Mouse (Mus musculus): ENCODE results near the gene Scamp3. TPM values are rescaled to one million over a fixed set of nuclear protein-coding genes. Genes with fewer than 3 reads are reported as not detected.

Gene Scamp3
- polyA plus RNA-seq (2015; fragmentation: Nextera tagmentation; extraction: Ambion mirVana) = 166 and 172 TPM in 2 replicates

GRCm38 (mm10) chr3:89177242-89178106 is at the start of gene Scamp3:
Gene Scamp3 (plus strand): TSS chr3:89177473.
- peak; percentile 97 for ATAC-seq

GRCm38 (mm10) chr3:89129908-89130307 is 47.4 kb upstream of the Scamp3 start:
- Histone ChIP-seq H3K9ac (ENCODE audit: low read depth, low read length) (no peak overlapping the region), H3K36me3 (ENCODE audit: control insufficient read depth, insufficient read depth, low read length) (no peaks in the 10 kb centered on the region), H3K9me3 (ENCODE audit: control insufficient read depth, low read length) (no peaks in the 10 kb centered on the region), H3K4me1 (ENCODE audit: control insufficient read depth, insufficient read depth, low read depth, low read length) (peaks cover 5% of the 10 kb centered on the region; the same call in 1 of the 2 replicates), H3K4me3 (ENCODE audit: low read length) (no peak overlapping the region), H3K27me3 (replicated peaks; ENCODE audit: control insufficient read depth, insufficient read depth, low read length) (no peaks in the 10 kb centered on the region), H3K4me2 (ENCODE audit: low read length) (no peak overlapping the region), H3K27ac (ENCODE audit: low read depth, low read length) (no peak overlapping the region)
- WGBS = 90% methylated on average over 3 of the region's 3 CpGs
- ATAC-seq = no peak

More at GRCm38 (mm10) chr3:89177242-89178106, at the start of gene Scamp3:
- Histone ChIP-seq H3K4me3 (ENCODE audit: low read length) (peak within 1 kb of the TSS; percentile 78), H3K27ac (ENCODE audit: low read depth, low read length) (peak within 1 kb of the TSS; percentile 81), H3K9ac (ENCODE audit: low read depth, low read length) (peak within 1 kb of the TSS; percentile 86), H3K4me1 (ENCODE audit: control insufficient read depth, insufficient read depth, low read depth, low read length) (peaks cover 14% of the 10 kb centered on the region), H3K27me3 (replicated peaks; ENCODE audit: control insufficient read depth, insufficient read depth, low read length) (no peaks in the 10 kb centered on the region), H3K4me2 (ENCODE audit: low read length) (peak within 1 kb of the TSS; percentile 90), H3K9me3 (ENCODE audit: control insufficient read depth, low read length) (no peaks in the 10 kb centered on the region), H3K36me3 (ENCODE audit: control insufficient read depth, insufficient read depth, low read length) (peaks cover 48% of the 10 kb centered on the region)
- 0% methylated on average over 43 of the region's 43 CpGs for WGBS

- H3K4me2 ChIP-seq (ENCODE audit: low read length) = peak overlapping the region; percentile 77
- no peak overlapping the region for H3K27ac ChIP-seq (ENCODE audit: low read depth, low read length)
- 0 out of 2 replicates have a peak, but pooled peaks have one; percentile 9 for ATAC-seq
- no peaks in the 10 kb centered on the region for H3K36me3 ChIP-seq (ENCODE audit: control insufficient read depth, insufficient read depth, low read length)
- H3K27me3 ChIP-seq (replicated peaks; ENCODE audit: control insufficient read depth, insufficient read depth, low read length) = no peaks in the 10 kb centered on the region
- peaks cover 5% of the 10 kb centered on the region; the same call in 1 of the 2 replicates for H3K4me1 ChIP-seq (ENCODE audit: control insufficient read depth, insufficient read depth, low read depth, low read length)
- H3K9ac ChIP-seq (ENCODE audit: low read depth, low read length) = peak overlapping the region; percentile 56
- H3K9me3 ChIP-seq (ENCODE audit: control insufficient read depth, low read length) = no peaks in the 10 kb centered on the region
- no peak overlapping the region; the same call in none of the 2 replicates for H3K4me3 ChIP-seq (ENCODE audit: low read length)
- WGBS = 30% methylated on average over 4 of the region's 4 CpGs
Observed at GRCm38 (mm10) chr3:89131816-89132215, 45.5 kb upstream of the Scamp3 start.

GRCm38 (mm10) chr3:89132285-89133062 is 44.8 kb upstream of the Scamp3 start:
- H3K4me2 ChIP-seq (ENCODE audit: low read length) = peak overlapping the region; percentile 77
- H3K4me1 ChIP-seq (ENCODE audit: control insufficient read depth, insufficient read depth, low read depth, low read length) = peaks cover 5% of the 10 kb centered on the region; the same call in 1 of the 2 replicates
- no peaks in the 10 kb centered on the region for H3K27me3 ChIP-seq (replicated peaks; ENCODE audit: control insufficient read depth, insufficient read depth, low read length)
- ATAC-seq = peak; percentile 81
- no peaks in the 10 kb centered on the region for H3K9me3 ChIP-seq (ENCODE audit: control insufficient read depth, low read length)
- H3K27ac ChIP-seq (ENCODE audit: low read depth, low read length) = no peak overlapping the region
- peak overlapping the region; percentile 56 for H3K9ac ChIP-seq (ENCODE audit: low read depth, low read length)
- peak overlapping the region; percentile 35 for H3K4me3 ChIP-seq (ENCODE audit: low read length)
- 17% methylated on average over 30 of the region's 30 CpGs for WGBS
- H3K36me3 ChIP-seq (ENCODE audit: control insufficient read depth, insufficient read depth, low read length) = no peaks in the 10 kb centered on the region

- no peaks in the 10 kb centered on the region for H3K27me3 ChIP-seq (replicated peaks; ENCODE audit: control insufficient read depth, insufficient read depth, low read length)
- H3K4me3 ChIP-seq (ENCODE audit: low read length) = no peak overlapping the region
- H3K27ac ChIP-seq (ENCODE audit: low read depth, low read length) = no peak overlapping the region
- H3K9ac ChIP-seq (ENCODE audit: low read depth, low read length) = no peak overlapping the region
- H3K4me1 ChIP-seq (ENCODE audit: control insufficient read depth, insufficient read depth, low read depth, low read length) = peaks cover 5% of the 10 kb centered on the region; the same call in 1 of the 2 replicates
- WGBS = 82% methylated on average over 7 of the region's 7 CpGs
- no peaks in the 10 kb centered on the region for H3K36me3 ChIP-seq (ENCODE audit: control insufficient read depth, insufficient read depth, low read length)
- no peak for ATAC-seq
- H3K4me2 ChIP-seq (ENCODE audit: low read length) = no peak overlapping the region
- H3K9me3 ChIP-seq (ENCODE audit: control insufficient read depth, low read length) = no peaks in the 10 kb centered on the region
Observed at GRCm38 (mm10) chr3:89133063-89133450, 44.2 kb upstream of the Scamp3 start.

- 87% methylated on average over 1 of the region's 1 CpGs for WGBS
- H3K36me3 ChIP-seq (ENCODE audit: control insufficient read depth, insufficient read depth, low read length) = no peaks in the 10 kb centered on the region
- no peak for ATAC-seq
- H3K27me3 ChIP-seq (replicated peaks; ENCODE audit: control insufficient read depth, insufficient read depth, low read length) = no peaks in the 10 kb centered on the region
- H3K9ac ChIP-seq (ENCODE audit: low read depth, low read length) = no peak overlapping the region
- no peak overlapping the region for H3K27ac ChIP-seq (ENCODE audit: low read depth, low read length)
- H3K9me3 ChIP-seq (ENCODE audit: control insufficient read depth, low read length) = no peaks in the 10 kb centered on the region
- H3K4me2 ChIP-seq (ENCODE audit: low read length) = no peak overlapping the region
- no peak overlapping the region for H3K4me3 ChIP-seq (ENCODE audit: low read length)
- peaks cover 5% of the 10 kb centered on the region; the same call in 1 of the 2 replicates for H3K4me1 ChIP-seq (ENCODE audit: control insufficient read depth, insufficient read depth, low read depth, low read length)
Observed at GRCm38 (mm10) chr3:89133752-89134151, 43.5 kb upstream of the Scamp3 start.

- Histone ChIP-seq H3K36me3 (ENCODE audit: control insufficient read depth, insufficient read depth, low read length) (no peaks in the 10 kb centered on the region), H3K4me1 (ENCODE audit: control insufficient read depth, insufficient read depth, low read depth, low read length) (peaks cover 5% of the 10 kb centered on the region; the same call in 1 of the 2 replicates), H3K27me3 (replicated peaks; ENCODE audit: control insufficient read depth, insufficient read depth, low read length) (no peaks in the 10 kb centered on the region), H3K9ac (ENCODE audit: low read depth, low read length) (no peak within 1 kb of the TSS), H3K4me3 (ENCODE audit: low read length) (no peak within 1 kb of the TSS), H3K27ac (ENCODE audit: low read depth, low read length) (no peak within 1 kb of the TSS), H3K4me2 (ENCODE audit: low read length) (no peak within 1 kb of the TSS), H3K9me3 (ENCODE audit: control insufficient read depth, low read length) (no peaks in the 10 kb centered on the region)
- 63% methylated on average over 3 of the region's 3 CpGs for WGBS
- ATAC-seq = no peak
Observed at GRCm38 (mm10) chr3:89135958-89136357, 41.3 kb upstream of the Scamp3 start, which contains the start of gene Pklr. Gene Pklr (plus strand): TSS chr3:89136142.

GRCm38 (mm10) chr3:89136365-89136764 is 40.9 kb upstream of the Scamp3 start:
- Histone ChIP-seq H3K36me3 (ENCODE audit: control insufficient read depth, insufficient read depth, low read length) (no peaks in the 10 kb centered on the region), H3K4me2 (ENCODE audit: low read length) (no peak overlapping the region)

GRCm38 (mm10) chr3:89144821-89145220 is 32.5 kb upstream of the Scamp3 start:
- Histone ChIP-seq H3K36me3 (ENCODE audit: control insufficient read depth, insufficient read depth, low read length) (no peaks in the 10 kb centered on the region), H3K9ac (ENCODE audit: low read depth, low read length) (no peak overlapping the region), H3K4me1 (ENCODE audit: control insufficient read depth, insufficient read depth, low read depth, low read length) (no peaks in the 10 kb centered on the region), H3K9me3 (ENCODE audit: control insufficient read depth, low read length) (no peaks in the 10 kb centered on the region), H3K27me3 (replicated peaks; ENCODE audit: control insufficient read depth, insufficient read depth, low read length) (no peaks in the 10 kb centered on the region), H3K4me2 (ENCODE audit: low read length) (no peak overlapping the region), H3K27ac (ENCODE audit: low read depth, low read length) (no peak overlapping the region), H3K4me3 (ENCODE audit: low read length) (no peak overlapping the region)
- no peak for ATAC-seq
- WGBS = 82% methylated on average over 10 of the region's 10 CpGs

More at GRCm38 (mm10) chr3:89136365-89136764, 40.9 kb upstream of the Scamp3 start:
- WGBS = 30% methylated on average over 9 of the region's 9 CpGs
- Histone ChIP-seq H3K4me3 (ENCODE audit: low read length) (no peak overlapping the region), H3K9me3 (ENCODE audit: control insufficient read depth, low read length) (no peaks in the 10 kb centered on the region), H3K4me1 (ENCODE audit: control insufficient read depth, insufficient read depth, low read depth, low read length) (peaks cover 5% of the 10 kb centered on the region; the same call in 1 of the 2 replicates), H3K9ac (ENCODE audit: low read depth, low read length) (no peak overlapping the region), H3K27ac (ENCODE audit: low read depth, low read length) (no peak overlapping the region), H3K27me3 (replicated peaks; ENCODE audit: control insufficient read depth, insufficient read depth, low read length) (no peaks in the 10 kb centered on the region)
- no peak for ATAC-seq
